Mouse (Mus musculus) CH12.LX (cell line): ENCODE measurements around the gene Tctex1d1. TPM values are rescaled to one million over a fixed set of nuclear protein-coding genes. Genes with fewer than 3 reads are reported as not detected.

Source experiments
- DNase-seq: peaks from one replicate; pipeline ENCODE4 v3.0.0-alpha.2; 2013; ENCODE audit errors: extremely low read depth
- H3K27ac ChIP-seq: 2 replicates; pipeline ENCODE4 v1.5.1; 2012; ENCODE audit warnings: low read depth, mild to moderate bottlenecking, control low read depth, moderate library complexity; ENCODE audit not compliant: insufficient read depth
- H3K27me3 ChIP-seq: replicated peaks from 2 replicates; pipeline ENCODE3; 2012; ENCODE audit warnings: inconsistent platforms
- H3K36me3 ChIP-seq, 2 experiments: replicated peaks in 1 of 2; 2 replicates each; pipeline versions ENCODE3 to v1.6.1; 2012; ENCODE audit warnings: inconsistent platforms in 1 of 2, low read length in 1 of 2, mild to moderate bottlenecking in 1 of 2, mixed read lengths in 1 of 2, moderate library complexity in 1 of 2; ENCODE audit not compliant: control insufficient read depth in 1 of 2, insufficient read depth in 1 of 2
- H3K4me1 ChIP-seq, 2 experiments: 2 replicates each; pipeline ENCODE4 v1.6.1; 2012; ENCODE audit warnings: inconsistent platforms in 1 of 2, moderate library complexity in 1 of 2; ENCODE audit not compliant: insufficient read depth in 2 of 2, control insufficient read depth in 1 of 2
- H3K4me2 ChIP-seq: 2 replicates; pipeline ENCODE4 v1.6.1; 2012; ENCODE audit warnings: low read depth, mild to moderate bottlenecking, control low read depth; ENCODE audit not compliant: poor library complexity, insufficient read depth, severe bottlenecking
- H3K4me3 ChIP-seq, 3 experiments: fragments of 150-350 bp in 1 of 3; sonication (generic) in 1 of 3; replicated peaks in 1 of 3; 2 replicates each; pipeline versions ENCODE3 to v1.5.1; 2011 to 2012; ENCODE audit warnings: low read depth in 2 of 3, low read length in 2 of 3, mild to moderate bottlenecking in 2 of 3, moderate library complexity in 2 of 3, control low read depth in 1 of 3, improper control_type of control experiment in 1 of 3, inconsistent platforms in 1 of 3, mixed read lengths in 1 of 3; ENCODE audit not compliant: poor library complexity in 1 of 3
- H3K79me2 ChIP-seq: replicated peaks from 2 replicates; pipeline ENCODE4 v1.6.1; 2012; ENCODE audit warnings: mild to moderate bottlenecking, moderate library complexity; ENCODE audit not compliant: control insufficient read depth, poor library complexity, insufficient read depth, severe bottlenecking; ENCODE audit errors: extremely low read depth
- H3K9ac ChIP-seq: 2 replicates; pipeline ENCODE4 v1.6.1; 2012; ENCODE audit warnings: low read depth, mild to moderate bottlenecking, control low read depth, moderate library complexity; ENCODE audit not compliant: insufficient read depth
- H3K9me3 ChIP-seq: replicated peaks from 2 replicates; pipeline ENCODE3; 2012; ENCODE audit warnings: low read length, inconsistent platforms, mixed read lengths
- BHLHE40 ChIP-seq: IDR thresholded peaks from 2 replicates; pipeline ENCODE4 v1.6.1; 2011; ENCODE audit warnings: mild to moderate bottlenecking, low read depth, low read length, improper control_type of control experiment
- CHD1 ChIP-seq: IDR thresholded peaks from 2 replicates; pipeline ENCODE4 v1.6.1; 2012; ENCODE audit warnings: low read depth, low read length, improper control_type of control experiment, inconsistent platforms
- CHD2 ChIP-seq: IDR thresholded peaks from 2 replicates; pipeline ENCODE4 v1.6.1; 2011; ENCODE audit warnings: low read length, improper control_type of control experiment
- ELF1 ChIP-seq: IDR thresholded peaks from 2 replicates; pipeline ENCODE4 v1.6.1; 2014; ENCODE audit warnings: low read depth, mild to moderate bottlenecking, inconsistent platforms, low read length, improper control_type of control experiment
- EP300 ChIP-seq: IDR thresholded peaks from 2 replicates; pipeline ENCODE4 v1.6.1; 2011; ENCODE audit warnings: low read length, improper control_type of control experiment
- GABPA ChIP-seq: IDR thresholded peaks from 2 replicates; pipeline ENCODE4 v1.6.1; 2012; ENCODE audit warnings: low read depth, low read length, improper control_type of control experiment, inconsistent platforms; ENCODE audit not compliant: insufficient replicate concordance
- JUND ChIP-seq: conservative IDR thresholded peaks from 2 replicates; pipeline ENCODE4 v1.6.1; 2011; ENCODE audit warnings: low read depth, low read length, improper control_type of control experiment
- KAT2A ChIP-seq: IDR thresholded peaks from 2 replicates; pipeline ENCODE4 v1.6.1; 2012; ENCODE audit warnings: low read length, improper control_type of control experiment, inconsistent platforms; ENCODE audit not compliant: insufficient replicate concordance
- MYC ChIP-seq: IDR thresholded peaks from 2 replicates; pipeline ENCODE4 v1.6.1; 2011; ENCODE audit warnings: low read depth, mild to moderate bottlenecking, improper control_type of control experiment, low read length
- NELFE ChIP-seq: IDR thresholded peaks from 2 replicates; pipeline ENCODE4 v1.6.1; 2011; ENCODE audit warnings: low read depth, low read length, improper control_type of control experiment
- POLR2A ChIP-seq: IDR thresholded peaks from 2 replicates; pipeline ENCODE4 v1.6.1; 2011; ENCODE audit warnings: low read depth, mild to moderate bottlenecking, improper control_type of control experiment, low read length
- RCOR1 ChIP-seq: conservative IDR thresholded peaks from 2 replicates; pipeline ENCODE4 v1.6.1; 2012; ENCODE audit warnings: low read depth, mild to moderate bottlenecking, inconsistent platforms, low read length, improper control_type of control experiment
- SIN3A ChIP-seq: IDR thresholded peaks from 2 replicates; pipeline ENCODE4 v1.6.1; 2012; ENCODE audit warnings: low read length, improper control_type of control experiment, inconsistent platforms
- USF2 ChIP-seq: conservative IDR thresholded peaks from 2 replicates; pipeline ENCODE4 v1.6.1; 2011; ENCODE audit warnings: low read depth, low read length, improper control_type of control experiment
- ZC3H11A ChIP-seq: IDR thresholded peaks from 2 replicates; pipeline ENCODE4 v1.6.1; 2012; ENCODE audit warnings: low read depth, mild to moderate bottlenecking, inconsistent platforms, low read length, improper control_type of control experiment
- ZMIZ1 ChIP-seq: IDR thresholded peaks from 2 replicates; pipeline ENCODE4 v1.6.1; 2012; ENCODE audit warnings: low read depth, mild to moderate bottlenecking, inconsistent platforms, low read length, improper control_type of control experiment
- ZNF384 ChIP-seq: IDR thresholded peaks from 2 replicates; pipeline ENCODE4 v1.6.1; 2012; ENCODE audit warnings: low read depth, low read length, improper control_type of control experiment, inconsistent platforms
- dilution Hi-C: fragments of 300-500 bp; cut with MboI; formaldehyde crosslinking; loops from 2 replicates; pipeline ENCODE4 v1.14.3; 2020; ENCODE audit warnings: low sequenced_read_pairs; ENCODE audit not compliant: extremely low pct_unique_long_range_greater_than_20kb, extremely low pct_ligation_motif_present
- in situ Hi-C: fragments of 300-500 bp; cut with MboI; formaldehyde crosslinking; loops from 3 replicates; pipeline ENCODE4 v1.14.3; 2019; ENCODE audit warnings: low sequenced_read_pairs, low pct_ligation_motif_present, low pct_unique_long_range_greater_than_20kb, mixed read lengths
- polyA plus RNA-seq: library from polyadenylated mRNA; unstranded; fragments of >175 nt; gene quantifications from 2 replicates; pipeline ENCODE4 v1.2.1, GENCODE M21; 2012; ENCODE audit warnings: low read depth; ENCODE audit not compliant: insufficient read length
- total RNA-seq, 2 experiments: library from RNA; depleted of rRNA; stranded (reverse); fragments of 300-350 nt in 1 of 2; fragments of >200 nt in 1 of 2; gene quantifications; 2 replicates each; pipeline ENCODE4 v1.2.3; 2012 to 2014

Gene Tctex1d1
- total and polyA plus RNA-seq, 3 experiments: not detected

DNA sequence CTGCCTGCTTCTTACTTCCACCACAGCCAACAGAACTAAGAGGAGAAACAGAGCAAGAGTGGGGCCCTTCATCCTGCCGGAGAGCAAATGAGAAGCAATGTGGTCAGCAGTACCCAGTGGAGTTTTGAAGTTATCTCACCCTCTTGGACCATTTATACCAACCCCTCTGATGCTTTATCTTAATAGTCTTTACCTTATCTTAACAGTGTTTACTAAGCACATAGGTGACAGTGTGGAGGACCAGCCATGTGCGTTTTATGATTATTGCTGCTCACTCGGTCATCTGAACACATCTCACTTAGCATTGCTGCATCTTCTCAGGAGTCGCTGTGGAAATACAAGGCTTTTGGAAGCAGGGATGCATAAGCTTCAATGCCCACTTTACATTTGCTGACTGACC is 48.2 kb downstream of the Tctex1d1 start, which contains the start of gene Insl5:
TSS of gene Insl5 (minus strand) at position 222 of the 400 bp plus-strand sequence.
- Histone ChIP-seq H3K4me3 (no peak within 1 kb of the TSS), H3K9me3 (no peaks in the 10 kb centered on the region), H3K4me2 (no peak within 1 kb of the TSS), H3K27me3 (no peaks in the 10 kb centered on the region), H3K4me1 (peaks cover 0 to 4% of the 10 kb centered on the region in 2 experiments; a peak in 1 of 4 replicates), H3K27ac (no peak within 1 kb of the TSS), H3K79me2 (no peaks in the 10 kb centered on the region), H3K36me3 (no peaks in the 10 kb centered on the region), H3K9ac (no peak within 1 kb of the TSS)
- no peak for DNase-seq
- dilution Hi-C loops (no loop called here), in situ Hi-C loops (no loop called here)
- TF ChIP-seq ZC3H11A (no peak), SIN3A (no peak), KAT2A (no peak), USF2 (no peak), CHD1 (no peak), ZMIZ1 (no peak), EP300 (no peak), CHD2 (no peak), ZNF384 (no peak), POLR2A (no peak), MYC (no peak), ELF1 (no peak), GABPA (no peak)

DNA sequence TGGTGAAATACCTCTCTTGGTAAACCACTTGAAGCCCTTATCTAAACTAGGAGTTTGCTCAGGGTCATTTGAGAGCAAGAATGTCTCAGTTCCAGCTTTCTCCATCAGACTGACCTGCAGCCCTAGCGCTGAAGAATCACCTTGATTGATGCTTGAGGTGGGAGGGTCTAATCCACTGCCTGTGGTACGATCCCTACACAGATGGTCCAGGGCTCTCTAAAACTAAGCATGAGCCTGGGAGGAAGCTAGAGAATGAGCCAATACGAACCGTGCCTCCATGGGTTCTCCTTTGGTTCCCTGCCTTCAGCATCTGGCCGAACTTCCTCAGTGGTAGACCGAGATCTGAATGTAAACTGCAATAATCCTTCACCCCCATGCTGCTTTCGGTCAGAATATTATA is 49.3 kb downstream of the Tctex1d1 start:
- Histone ChIP-seq H3K9ac (no peak overlapping the region), H3K9me3 (no peaks in the 10 kb centered on the region), H3K27me3 (no peaks in the 10 kb centered on the region), H3K4me1 (peaks cover 0 to 4% of the 10 kb centered on the region in 2 experiments; a peak in 1 of 4 replicates), H3K79me2 (no peaks in the 10 kb centered on the region), H3K4me3 (no peak overlapping the region), H3K36me3 (no peaks in the 10 kb centered on the region), H3K27ac (no peak overlapping the region), H3K4me2 (no peak overlapping the region)
- TF ChIP-seq ZC3H11A (no peak), NELFE (no peak), ZMIZ1 (no peak), JUND (no peak), RCOR1 (no peak), BHLHE40 (no peak)
- dilution Hi-C loops (no loop called here), in situ Hi-C loops (no loop called here)
- DNase-seq: no peak
